Mouse (Mus musculus): ENCODE results near the gene Krtcap2. TPM values are rescaled to one million over a fixed set of nuclear protein-coding genes. Genes with fewer than 3 reads are reported as not detected.

Gene Krtcap2
- total and polyA plus RNA-seq, 3 experiments = 143 to 230 (median 180) TPM

DNA sequence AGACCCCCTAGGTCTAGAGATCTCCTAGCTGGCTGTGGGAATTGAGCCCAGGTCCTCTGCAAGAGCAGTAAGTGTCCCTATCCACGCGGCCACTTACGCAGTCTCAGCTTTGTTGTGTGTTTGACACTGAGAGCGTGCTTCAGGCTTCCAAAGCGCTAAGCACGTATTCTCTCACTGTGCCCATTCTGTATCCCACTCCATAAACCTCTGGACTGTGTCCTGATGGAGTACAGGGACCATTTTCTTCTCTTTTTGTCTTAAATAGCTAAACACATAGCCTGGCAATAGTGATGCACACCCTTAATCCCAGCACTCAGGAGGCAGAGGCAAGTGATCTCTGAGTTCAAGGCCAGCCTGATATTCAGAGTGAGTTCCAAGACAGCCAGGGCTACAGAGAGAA, 53.1 kb downstream of the Krtcap2 start:
- TF ChIP-seq USF1 (IDR thresholded peaks at IDR 0.05; ENCODE audit: low read depth, low read length) = no peak
- TF ChIP-seq ZC3H11A (IDR thresholded peaks at IDR 0.05; ENCODE audit: low read depth, low read length) = no peak
- TF ChIP-seq MEF2A (IDR thresholded peaks at IDR 0.05; ENCODE audit: borderline replicate concordance, low read depth, low read length) = no peak
- no peak for TF ChIP-seq USF2 (conservative IDR thresholded peaks at IDR 0.05; ENCODE audit: low read depth, low read length)
- TF ChIP-seq SIN3A (IDR thresholded peaks at IDR 0.05; ENCODE audit: low read length) = no peak
- no peak for TF ChIP-seq GABPA (IDR thresholded peaks at IDR 0.05; ENCODE audit: insufficient replicate concordance, low read depth, low read length)
- no peak for TF ChIP-seq KAT2A (IDR thresholded peaks at IDR 0.05; ENCODE audit: insufficient replicate concordance, low read length)
- TF ChIP-seq POLR2AphosphoS2 (IDR thresholded peaks at IDR 0.05; ENCODE audit: low read depth, low read length) = no peak
- DNase-seq (ENCODE audit: extremely low read depth) = no peak
- H3K36me3 ChIP-seq (replicated peaks in 1 of 2; ENCODE audit: control insufficient read depth in 1 of 2, insufficient read depth in 1 of 2, low read length in 1 of 2) = no peaks in the 10 kb centered on the region
- peaks cover 7 to 31% of the 10 kb centered on the region in 2 experiments for H3K4me1 ChIP-seq (ENCODE audit: control insufficient read depth in 1 of 2, insufficient read depth in 2 of 2)
- H3K79me2 ChIP-seq (replicated peaks; ENCODE audit: control insufficient read depth, extremely low read depth, insufficient read depth, poor library complexity, severe bottlenecking) = no peaks in the 10 kb centered on the region
- H3K4me3 ChIP-seq (replicated peaks in 1 of 3; ENCODE audit: low read depth in 2 of 3, low read length in 2 of 3, poor library complexity in 1 of 3) = no peak overlapping the region
- in situ Hi-C loops (cut with MboI; ENCODE audit: low pct_ligation_motif_present, low pct_unique_long_range_greater_than_20kb, low sequenced_read_pairs) (loop anchor here (5.0 kb wide), 1 partner anchor 52 kb away; the partner anchor contains the start of genes Krtcap2 and Trim46), dilution Hi-C loops (cut with MboI; ENCODE audit: extremely low pct_ligation_motif_present, extremely low pct_unique_long_range_greater_than_20kb, low sequenced_read_pairs) (no loop called here)
- H3K4me2 ChIP-seq (ENCODE audit: insufficient read depth, low read depth, poor library complexity, severe bottlenecking) = no peak overlapping the region
- H3K27me3 ChIP-seq (replicated peaks) = no peaks in the 10 kb centered on the region
- no peaks in the 10 kb centered on the region for H3K9me3 ChIP-seq (replicated peaks; ENCODE audit: low read length)
- H3K9ac ChIP-seq (ENCODE audit: insufficient read depth, low read depth) = no peak overlapping the region
- H3K27ac ChIP-seq (ENCODE audit: insufficient read depth, low read depth) = no peak overlapping the region

DNA sequence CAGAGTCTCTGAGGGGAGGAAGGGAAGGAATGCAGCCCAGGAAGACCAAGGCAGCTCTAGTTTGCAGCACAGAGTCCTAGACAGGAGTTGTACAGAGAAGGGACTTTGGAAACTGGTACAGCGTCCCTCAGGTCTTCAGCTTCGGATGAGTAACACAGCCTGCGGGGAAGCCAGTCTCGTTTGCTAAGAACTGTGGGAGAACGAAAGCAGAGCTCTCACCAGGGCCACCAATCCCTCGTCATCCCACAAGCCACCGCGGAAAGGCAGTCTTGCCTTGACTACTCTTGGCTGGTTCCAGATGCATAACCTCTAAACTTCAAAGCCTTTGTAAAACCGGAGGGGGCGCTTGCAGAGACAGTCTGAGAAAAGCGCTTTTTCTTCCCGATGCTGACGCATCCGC, 53.7 kb downstream of the Krtcap2 start:
- no peak for TF ChIP-seq BHLHE40 (IDR thresholded peaks at IDR 0.05; ENCODE audit: low read depth, low read length)
- no peak for TF ChIP-seq GABPA (IDR thresholded peaks at IDR 0.05; ENCODE audit: insufficient replicate concordance, low read depth, low read length)
- TF ChIP-seq CHD1 (IDR thresholded peaks at IDR 0.05; ENCODE audit: low read depth, low read length) = no peak
- TF ChIP-seq E2F4 (IDR thresholded peaks at IDR 0.05; ENCODE audit: insufficient replicate concordance, low read depth, low read length) = no peak
- no peak for TF ChIP-seq HCFC1 (IDR thresholded peaks at IDR 0.05; ENCODE audit: low read depth, low read length)
- TF ChIP-seq JUND (conservative IDR thresholded peaks at IDR 0.05; ENCODE audit: low read depth, low read length) = no peak
- TF ChIP-seq NELFE (IDR thresholded peaks at IDR 0.05; ENCODE audit: low read depth, low read length) = no peak
- TF ChIP-seq KAT2A (IDR thresholded peaks at IDR 0.05; ENCODE audit: insufficient replicate concordance, low read length) = no peak
- Histone ChIP-seq H3K27ac (ENCODE audit: insufficient read depth, low read depth) (no peak overlapping the region), H3K9ac (ENCODE audit: insufficient read depth, low read depth) (no peak overlapping the region), H3K9me3 (replicated peaks; ENCODE audit: low read length) (no peaks in the 10 kb centered on the region), H3K4me2 (ENCODE audit: insufficient read depth, low read depth, poor library complexity, severe bottlenecking) (no peak overlapping the region), H3K36me3 (replicated peaks in 1 of 2; ENCODE audit: control insufficient read depth in 1 of 2, insufficient read depth in 1 of 2, low read length in 1 of 2) (no peaks in the 10 kb centered on the region), H3K4me3 (replicated peaks in 1 of 3; ENCODE audit: low read depth in 2 of 3, low read length in 2 of 3, poor library complexity in 1 of 3) (no peak overlapping the region), H3K27me3 (replicated peaks) (no peaks in the 10 kb centered on the region), H3K4me1 (ENCODE audit: control insufficient read depth in 1 of 2, insufficient read depth in 2 of 2) (peaks cover 7 to 31% of the 10 kb centered on the region in 2 experiments), H3K79me2 (replicated peaks; ENCODE audit: control insufficient read depth, extremely low read depth, insufficient read depth, poor library complexity, severe bottlenecking) (no peaks in the 10 kb centered on the region)
- in situ Hi-C loops (cut with MboI; ENCODE audit: low pct_ligation_motif_present, low pct_unique_long_range_greater_than_20kb, low sequenced_read_pairs) = loop anchor here (5.0 kb wide), 1 partner anchor 52 kb away; the partner anchor contains the start of genes Krtcap2 and Trim46
- dilution Hi-C loops (cut with MboI; ENCODE audit: extremely low pct_ligation_motif_present, extremely low pct_unique_long_range_greater_than_20kb, low sequenced_read_pairs) = no loop called here
- DNase-seq (ENCODE audit: extremely low read depth) = no peak

Other genes with a start within 250 kb of the Krtcap2 start
Only the 20 nearest of the 29 such genes appear.
- 0.13 TPM in 1 of 2 replicates, not detected in the other for gene Gm43738, start 144.9 kb upstream of the Krtcap2 start, total RNA-seq (2012; rRNA removed)
- not detected in 2 replicates for gene Gm43738, start 144.9 kb upstream of the Krtcap2 start, total RNA-seq (2014; rRNA removed)
- gene Gm43738, start 144.9 kb upstream of the Krtcap2 start, polyA plus RNA-seq (2012; ENCODE audit: insufficient read length, low read depth) = not detected in 2 replicates
- 243 and 244 TPM in 2 replicates for gene Fdps, start 144.0 kb upstream of the Krtcap2 start, total RNA-seq (2012; rRNA removed)
- gene Fdps, start 144.0 kb upstream of the Krtcap2 start, total RNA-seq (2014; rRNA removed) = 490 and 572 TPM in 2 replicates
- gene Fdps, start 144.0 kb upstream of the Krtcap2 start, polyA plus RNA-seq (2012; ENCODE audit: insufficient read length, low read depth) = 177 and 200 TPM in 2 replicates
- gene Pklr, start 109.8 kb upstream of the Krtcap2 start, total RNA-seq (2012; rRNA removed) = not detected in 2 replicates
- not detected in 2 replicates for gene Pklr, start 109.8 kb upstream of the Krtcap2 start, total RNA-seq (2014; rRNA removed)
- gene Pklr, start 109.8 kb upstream of the Krtcap2 start, polyA plus RNA-seq (2012; ENCODE audit: insufficient read length, low read depth) = not detected in 2 replicates
- gene Hcn3, start 85.8 kb upstream of the Krtcap2 start, total RNA-seq (2012; rRNA removed) = 1.8 and 2.0 TPM in 2 replicates
- gene Hcn3, start 85.8 kb upstream of the Krtcap2 start, total RNA-seq (2014; rRNA removed) = 1.7 and 1.8 TPM in 2 replicates
- gene Hcn3, start 85.8 kb upstream of the Krtcap2 start, polyA plus RNA-seq (2012; ENCODE audit: insufficient read length, low read depth) = 3.1 and 3.2 TPM in 2 replicates
- gene Clk2, start 81.2 kb upstream of the Krtcap2 start, total RNA-seq (2012; rRNA removed) = 29.9 and 31.2 TPM in 2 replicates
- 18.8 and 19.7 TPM in 2 replicates for gene Clk2, start 81.2 kb upstream of the Krtcap2 start, total RNA-seq (2014; rRNA removed)
- 72.0 and 77.2 TPM in 2 replicates for gene Clk2, start 81.2 kb upstream of the Krtcap2 start, polyA plus RNA-seq (2012; ENCODE audit: insufficient read length, low read depth)
- gene Scamp3, start 68.5 kb upstream of the Krtcap2 start, total RNA-seq (2012; rRNA removed) = 12.5 and 17.1 TPM in 2 replicates
- gene Scamp3, start 68.5 kb upstream of the Krtcap2 start, total RNA-seq (2014; rRNA removed) = 4.1 and 4.5 TPM in 2 replicates
- 64.1 and 72.7 TPM in 2 replicates for gene Scamp3, start 68.5 kb upstream of the Krtcap2 start, polyA plus RNA-seq (2012; ENCODE audit: insufficient read length, low read depth)
- gene Fam189b, start 62.8 kb upstream of the Krtcap2 start, total RNA-seq (2012; rRNA removed) = 1.6 and 2.2 TPM in 2 replicates
- gene Fam189b, start 62.8 kb upstream of the Krtcap2 start, total RNA-seq (2014; rRNA removed) = 0.31 and 1.1 TPM in 2 replicates
- 6.7 and 8.4 TPM in 2 replicates for gene Fam189b, start 62.8 kb upstream of the Krtcap2 start, polyA plus RNA-seq (2012; ENCODE audit: insufficient read length, low read depth)
- 62.5 and 64.1 TPM in 2 replicates for gene Gba, start 43.0 kb upstream of the Krtcap2 start, total RNA-seq (2012; rRNA removed)
- 61.2 and 65.3 TPM in 2 replicates for gene Gba, start 43.0 kb upstream of the Krtcap2 start, total RNA-seq (2014; rRNA removed)
- gene Gba, start 43.0 kb upstream of the Krtcap2 start, polyA plus RNA-seq (2012; ENCODE audit: insufficient read length, low read depth) = 59.4 and 63.6 TPM in 2 replicates
- gene Thbs3, start 30.8 kb upstream of the Krtcap2 start, total RNA-seq (2012; rRNA removed) = 6.1 and 10.1 TPM in 2 replicates
- gene Thbs3, start 30.8 kb upstream of the Krtcap2 start, total RNA-seq (2014; rRNA removed) = 4.2 and 5.7 TPM in 2 replicates
- 4.3 and 4.6 TPM in 2 replicates for gene Thbs3, start 30.8 kb upstream of the Krtcap2 start, polyA plus RNA-seq (2012; ENCODE audit: insufficient read length, low read depth)
- gene Mtx1, start 18.9 kb upstream of the Krtcap2 start, total RNA-seq (2012; rRNA removed) = 205 and 222 TPM in 2 replicates
- gene Mtx1, start 18.9 kb upstream of the Krtcap2 start, total RNA-seq (2014; rRNA removed) = 256 and 299 TPM in 2 replicates
- gene Mtx1, start 18.9 kb upstream of the Krtcap2 start, polyA plus RNA-seq (2012; ENCODE audit: insufficient read length, low read depth) = 159 and 162 TPM in 2 replicates
- 0.38 and 0.50 TPM in 2 replicates for gene Muc1, start 16.9 kb upstream of the Krtcap2 start, total RNA-seq (2012; rRNA removed)
- 0.09 and 0.28 TPM in 2 replicates for gene Muc1, start 16.9 kb upstream of the Krtcap2 start, total RNA-seq (2014; rRNA removed)
- 0.60 and 0.71 TPM in 2 replicates for gene Muc1, start 16.9 kb upstream of the Krtcap2 start, polyA plus RNA-seq (2012; ENCODE audit: insufficient read length, low read depth)
- gene Trim46, start 343 bp downstream of the Krtcap2 start, total RNA-seq (2012; rRNA removed) = 1.9 and 2.0 TPM in 2 replicates
- 0.36 TPM in 2 replicates for gene Trim46, start 343 bp downstream of the Krtcap2 start, total RNA-seq (2014; rRNA removed)
- 1.4 and 1.9 TPM in 2 replicates for gene Trim46, start 343 bp downstream of the Krtcap2 start, polyA plus RNA-seq (2012; ENCODE audit: insufficient read length, low read depth)
- 189 and 228 TPM in 2 replicates for gene Dpm3, start 13.4 kb downstream of the Krtcap2 start, total RNA-seq (2012; rRNA removed)
- gene Dpm3, start 13.4 kb downstream of the Krtcap2 start, total RNA-seq (2014; rRNA removed) = 45.8 and 52.7 TPM in 2 replicates
- gene Dpm3, start 13.4 kb downstream of the Krtcap2 start, polyA plus RNA-seq (2012; ENCODE audit: insufficient read length, low read depth) = 70.4 and 74.8 TPM in 2 replicates
- 47.8 and 50.9 TPM in 2 replicates for gene Slc50a1, start 24.6 kb downstream of the Krtcap2 start, total RNA-seq (2012; rRNA removed)
- 40.6 and 41.8 TPM in 2 replicates for gene Slc50a1, start 24.6 kb downstream of the Krtcap2 start, total RNA-seq (2014; rRNA removed)
- gene Slc50a1, start 24.6 kb downstream of the Krtcap2 start, polyA plus RNA-seq (2012; ENCODE audit: insufficient read length, low read depth) = 44.7 and 56.0 TPM in 2 replicates
- gene Efna1, start 35.2 kb downstream of the Krtcap2 start, total RNA-seq (2012; rRNA removed) = 0.59 and 0.93 TPM in 2 replicates
- 0.62 and 0.70 TPM in 2 replicates for gene Efna1, start 35.2 kb downstream of the Krtcap2 start, total RNA-seq (2014; rRNA removed)
- gene Efna1, start 35.2 kb downstream of the Krtcap2 start, polyA plus RNA-seq (2012; ENCODE audit: insufficient read length, low read depth) = 0.71 and 0.80 TPM in 2 replicates
- 0.13 TPM in 1 of 2 replicates, not detected in the other for gene Efna3, start 77.0 kb downstream of the Krtcap2 start, total RNA-seq (2012; rRNA removed)
- gene Efna3, start 77.0 kb downstream of the Krtcap2 start, total RNA-seq (2014; rRNA removed) = 0.09 TPM in 1 of 2 replicates, not detected in the other
- 0.19 TPM in 1 of 2 replicates, not detected in the other for gene Efna3, start 77.0 kb downstream of the Krtcap2 start, polyA plus RNA-seq (2012; ENCODE audit: insufficient read length, low read depth)
- gene Efna4, start 92.1 kb downstream of the Krtcap2 start, total RNA-seq (2012; rRNA removed) = 2.6 and 3.1 TPM in 2 replicates
- 0.76 and 1.1 TPM in 2 replicates for gene Efna4, start 92.1 kb downstream of the Krtcap2 start, total RNA-seq (2014; rRNA removed)
- 1.00 and 1.1 TPM in 2 replicates for gene Efna4, start 92.1 kb downstream of the Krtcap2 start, polyA plus RNA-seq (2012; ENCODE audit: insufficient read length, low read depth)
- 31.3 and 39.1 TPM in 2 replicates for gene Adam15, start 104.0 kb downstream of the Krtcap2 start, total RNA-seq (2012; rRNA removed)
- 5.8 and 5.9 TPM in 2 replicates for gene Adam15, start 104.0 kb downstream of the Krtcap2 start, total RNA-seq (2014; rRNA removed)
- gene Adam15, start 104.0 kb downstream of the Krtcap2 start, polyA plus RNA-seq (2012; ENCODE audit: insufficient read length, low read depth) = 26.2 and 26.5 TPM in 2 replicates
- not detected in 2 replicates for gene Dcst2, start 116.0 kb downstream of the Krtcap2 start, total RNA-seq (2012; rRNA removed)
- gene Dcst2, start 116.0 kb downstream of the Krtcap2 start, total RNA-seq (2014; rRNA removed) = not detected in 2 replicates
- gene Dcst2, start 116.0 kb downstream of the Krtcap2 start, polyA plus RNA-seq (2012; ENCODE audit: insufficient read length, low read depth) = 0.10 and 0.14 TPM in 2 replicates
- 0.04 and 0.21 TPM in 2 replicates for gene Dcst1, start 119.3 kb downstream of the Krtcap2 start, total RNA-seq (2012; rRNA removed)
- not detected in 2 replicates for gene Dcst1, start 119.3 kb downstream of the Krtcap2 start, total RNA-seq (2014; rRNA removed)
- 0.10 and 0.53 TPM in 2 replicates for gene Dcst1, start 119.3 kb downstream of the Krtcap2 start, polyA plus RNA-seq (2012; ENCODE audit: insufficient read length, low read depth)

All from CH12.LX (cell line).